Mouse (Mus musculus) lung, postnatal 25 days (tissue): ENCODE results near the gene Hoxc8.

Experiments
- DNase-seq: peaks from one replicate; pipeline ENCODE4 v3.0.0; 2022; ENCODE audit warnings: low spot score

Gene Hoxc8

DNA sequence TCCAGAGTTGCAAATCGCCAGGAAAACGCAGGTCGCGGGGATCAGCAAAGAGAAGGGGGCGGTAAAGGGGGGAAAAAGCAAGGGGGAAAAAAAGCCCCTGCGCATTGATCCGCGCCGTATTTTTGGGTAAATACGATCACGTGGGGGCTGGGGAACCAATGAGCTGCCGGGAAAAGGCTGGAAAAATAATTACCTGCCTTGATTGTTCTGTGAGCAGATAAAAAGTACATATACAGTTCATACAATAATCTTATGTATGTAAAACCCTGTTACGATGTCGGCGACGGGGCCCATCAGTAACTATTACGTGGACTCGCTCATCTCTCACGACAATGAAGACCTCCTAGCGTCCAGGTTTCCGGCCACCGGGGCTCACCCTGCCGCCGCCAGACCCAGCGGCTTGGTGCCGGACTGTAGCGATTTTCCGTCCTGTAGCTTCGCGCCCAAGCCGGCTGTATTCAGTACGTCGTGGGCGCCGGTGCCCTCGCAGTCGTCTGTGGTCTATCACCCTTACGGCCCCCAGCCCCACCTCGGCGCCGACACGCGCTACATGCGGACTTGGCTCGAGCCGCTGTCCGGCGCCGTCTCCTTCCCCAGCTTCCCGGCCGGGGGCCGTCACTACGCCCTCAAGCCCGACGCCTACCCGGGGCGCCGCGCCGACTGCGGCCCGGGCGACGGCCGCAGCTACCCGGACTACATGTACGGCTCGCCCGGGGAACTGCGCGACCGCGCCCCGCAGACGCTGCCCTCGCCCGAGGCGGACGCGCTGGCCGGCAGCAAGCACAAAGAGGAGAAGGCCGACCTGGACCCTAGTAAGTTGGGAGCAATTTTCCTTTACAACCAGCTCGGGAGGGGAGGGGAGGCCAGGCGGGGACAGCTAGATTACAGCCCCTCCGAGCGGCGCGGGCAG, 8.8 kb upstream of the Hoxc8 start:
- DNase-seq, result no peak

DNA sequence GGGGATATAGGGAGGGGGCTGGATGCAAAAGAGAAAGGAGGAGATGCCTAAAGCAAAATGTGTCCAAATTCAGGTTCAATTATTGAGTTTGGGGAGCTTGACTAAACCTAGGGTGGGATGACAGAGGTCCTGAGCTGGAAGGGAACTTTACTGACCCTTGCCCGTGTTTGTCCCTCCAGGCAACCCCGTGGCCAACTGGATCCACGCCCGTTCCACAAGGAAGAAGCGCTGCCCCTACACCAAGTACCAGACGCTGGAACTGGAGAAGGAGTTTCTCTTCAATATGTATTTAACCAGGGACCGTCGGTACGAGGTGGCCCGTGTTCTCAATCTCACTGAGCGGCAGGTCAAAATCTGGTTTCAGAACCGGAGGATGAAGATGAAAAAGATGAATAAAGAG, 6.7 kb upstream of the Hoxc8 start:
- no peak for DNase-seq

DNA sequence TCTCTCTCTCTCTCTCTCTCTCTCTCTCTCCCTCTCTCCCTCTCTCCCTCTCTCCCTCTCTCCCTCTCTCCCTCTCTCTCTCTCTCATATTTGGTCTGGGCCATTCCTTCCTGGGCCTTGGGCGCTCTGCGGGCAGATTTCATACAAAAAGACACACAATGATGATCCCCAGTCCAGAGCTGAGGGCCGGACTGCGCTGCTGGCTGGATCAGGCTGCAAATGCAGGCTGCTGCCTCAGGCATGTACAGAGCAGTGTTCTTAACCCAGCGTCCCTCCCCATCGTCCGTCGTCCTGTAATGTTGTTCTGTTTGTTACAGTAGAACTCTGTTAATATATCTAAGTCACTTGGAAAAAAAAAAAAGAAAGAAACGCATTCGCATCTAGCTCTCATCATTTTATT, 5.9 kb upstream of the Hoxc8 start:
- DNase-seq, result no peak

DNA sequence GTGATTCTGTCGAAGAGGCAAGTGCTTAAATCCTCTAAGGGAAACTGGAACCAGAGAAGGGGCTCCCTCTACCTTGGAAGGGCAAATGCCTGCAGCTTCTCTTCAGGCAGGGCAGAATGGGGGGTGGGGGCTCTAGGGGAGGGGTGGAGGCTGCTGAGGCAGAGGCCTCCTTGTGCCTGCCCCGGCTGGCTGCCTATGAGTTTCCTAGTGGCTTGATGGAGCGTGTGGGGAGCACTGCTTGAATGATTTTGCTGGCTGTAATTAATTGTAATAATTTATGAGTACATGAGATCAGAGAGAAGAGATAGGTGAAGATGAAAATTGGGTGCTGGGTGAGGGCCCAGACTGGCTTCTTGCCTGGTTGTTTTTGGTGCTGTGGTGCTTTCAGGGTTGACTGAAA, 5.5 kb upstream of the Hoxc8 start:
- DNase-seq, result no peak

DNA sequence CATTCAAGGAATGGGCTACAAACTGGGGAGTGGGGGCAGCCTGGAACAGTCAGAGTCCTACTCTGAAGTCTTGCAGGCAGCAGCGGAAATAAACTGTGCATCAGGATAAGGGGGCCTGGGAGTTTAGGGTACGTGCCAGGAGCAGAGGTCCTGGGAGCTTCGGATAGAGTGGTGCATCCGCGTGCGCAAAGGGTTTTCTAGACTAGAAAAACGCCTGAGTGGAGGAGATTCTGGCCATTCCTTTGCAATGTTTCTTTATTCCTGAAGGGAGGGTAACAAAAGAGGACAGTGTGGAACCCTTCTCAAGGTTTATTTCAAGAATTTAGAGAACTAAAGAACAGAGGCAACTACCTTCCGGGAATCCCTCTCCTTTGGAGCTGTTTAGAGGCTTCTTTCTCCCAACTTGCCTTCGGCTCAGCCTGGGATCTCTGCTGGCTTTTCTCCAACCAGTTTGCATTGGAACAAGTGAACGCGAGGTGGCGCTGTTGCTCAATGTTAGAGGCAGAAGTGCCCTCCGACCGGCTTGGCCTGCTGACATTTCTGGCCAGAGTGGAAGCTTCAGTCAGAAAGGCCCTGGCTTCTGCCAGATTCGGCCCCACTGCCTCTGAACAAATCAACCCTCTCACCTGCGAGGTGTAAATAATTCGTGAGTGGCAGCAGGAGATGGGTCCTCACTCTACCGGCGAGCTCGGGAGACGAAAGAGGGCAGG, 3.1 kb upstream of the Hoxc8 start:
- DNase-seq, result peak; percentile 88

DNA sequence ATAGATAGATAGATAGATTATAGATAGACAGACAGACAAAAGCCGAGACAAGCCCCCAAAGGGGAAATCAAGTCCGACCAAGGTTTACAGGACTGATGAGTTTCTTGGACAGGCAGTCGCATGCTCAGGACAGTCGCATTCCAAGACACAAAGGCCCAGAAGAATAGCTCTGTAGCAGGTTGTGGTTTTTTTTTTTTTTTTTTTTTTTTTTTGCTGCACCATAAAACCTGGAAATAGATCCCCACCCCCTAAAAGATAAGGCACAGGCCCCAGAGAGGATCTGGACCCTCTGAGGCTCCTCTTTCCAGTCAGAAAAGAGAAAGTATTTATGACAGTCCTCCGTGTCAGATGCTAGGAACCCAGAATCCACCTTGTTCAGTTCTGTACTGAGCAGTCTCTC, 2.3 kb upstream of the Hoxc8 start:
- DNase-seq, result no peak

DNA sequence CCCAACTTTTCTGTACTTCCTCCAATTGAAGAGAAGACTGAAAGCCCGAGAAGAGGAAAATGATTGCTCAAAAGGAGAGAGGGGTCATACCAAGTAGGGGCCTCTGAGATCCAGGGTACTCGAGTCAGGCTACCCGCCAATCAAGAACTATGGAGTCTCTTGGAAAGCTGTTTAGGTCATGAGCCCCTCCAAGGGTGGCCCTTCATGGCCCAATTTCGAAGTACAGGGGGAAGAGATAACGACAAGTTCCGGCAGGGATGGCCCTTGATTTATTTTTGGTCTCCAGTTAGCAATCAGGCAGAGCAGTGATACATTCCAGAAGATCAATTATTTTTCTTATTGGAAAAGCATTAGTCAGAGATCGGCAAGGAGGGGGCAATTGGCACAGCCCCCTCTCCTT, 1.4 kb downstream of the Hoxc8 start:
- no peak for DNase-seq

DNA sequence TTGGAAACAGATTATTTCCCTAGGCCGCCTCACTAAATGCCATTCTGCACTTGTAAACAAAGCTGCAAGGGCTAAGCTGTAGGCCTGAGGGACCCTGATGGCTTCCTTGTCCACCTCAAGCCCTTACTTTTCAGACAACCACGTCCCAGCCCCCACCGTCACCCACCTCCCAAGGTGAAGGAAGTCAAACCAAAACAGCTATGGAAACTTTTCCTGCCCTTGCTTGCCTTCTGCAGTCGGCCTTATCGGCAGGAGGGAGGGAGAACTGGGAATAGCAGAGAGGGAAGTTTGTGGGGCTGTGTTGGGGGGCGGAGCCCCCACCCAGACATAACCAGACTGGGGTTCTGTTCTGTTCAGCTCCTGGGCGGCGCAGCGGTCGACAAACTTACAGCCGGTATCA, 1.8 kb downstream of the Hoxc8 start:
- DNase-seq, result no peak

DNA sequence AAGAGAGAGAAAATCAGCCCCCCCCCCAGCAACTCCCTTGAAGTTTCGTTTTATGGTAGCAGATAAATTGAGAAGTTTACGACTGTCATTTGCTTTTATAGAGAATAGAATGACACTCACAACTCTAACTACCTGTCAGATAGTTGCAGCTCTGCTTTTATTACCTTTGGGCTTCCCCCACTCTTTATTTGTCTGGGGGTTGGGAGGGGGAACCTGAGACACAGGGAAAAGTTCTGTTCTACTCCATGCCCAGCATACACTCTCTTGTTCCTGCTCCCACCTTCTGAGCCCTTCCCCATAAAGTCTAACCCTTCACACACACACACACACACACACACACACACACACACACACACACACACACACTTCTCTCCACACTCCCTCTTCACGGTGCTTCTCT, 2.5 kb downstream of the Hoxc8 start:
- no peak for DNase-seq

DNA sequence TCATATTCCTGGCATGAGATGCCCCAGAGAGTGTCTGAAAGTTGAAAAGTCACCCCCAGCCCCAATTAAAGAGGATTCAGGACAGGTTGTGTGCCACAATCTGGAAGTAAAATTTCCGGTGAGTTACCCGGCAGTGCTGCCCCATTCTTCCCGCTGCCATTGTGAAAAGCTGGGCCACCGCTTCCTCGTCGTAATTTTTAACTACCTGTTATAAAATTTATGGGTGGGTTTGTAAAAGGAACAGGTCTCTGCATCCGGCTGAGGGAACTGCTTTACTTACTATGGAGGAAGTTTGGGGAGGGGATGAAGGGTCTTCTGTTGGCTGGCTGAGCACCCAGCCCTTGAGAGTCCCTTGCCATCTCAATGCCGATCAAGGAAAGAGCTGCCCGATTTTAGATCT, 6.1 kb downstream of the Hoxc8 start:
- DNase-seq, result no peak

DNA sequence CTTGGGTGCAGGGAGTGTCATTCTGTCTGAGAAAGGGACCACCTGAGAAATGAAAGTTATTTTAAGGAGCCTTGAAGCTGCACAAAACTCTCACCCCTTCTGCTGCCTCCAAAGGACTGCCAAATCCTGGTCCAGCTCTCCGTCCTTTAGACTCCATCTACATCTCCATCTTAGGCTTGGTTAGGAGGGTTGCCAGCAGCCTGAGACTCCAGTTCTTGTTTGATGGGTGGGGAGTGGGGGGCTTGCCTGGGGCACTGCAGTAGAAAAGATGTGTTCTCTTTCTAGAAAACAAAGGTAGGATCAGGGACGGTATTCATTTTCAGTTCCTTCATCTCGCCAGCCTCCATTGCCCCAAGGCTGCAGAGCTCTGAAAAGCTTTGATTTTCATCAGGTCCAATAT, 7.0 kb downstream of the Hoxc8 start:
- DNase-seq, result no peak

DNA sequence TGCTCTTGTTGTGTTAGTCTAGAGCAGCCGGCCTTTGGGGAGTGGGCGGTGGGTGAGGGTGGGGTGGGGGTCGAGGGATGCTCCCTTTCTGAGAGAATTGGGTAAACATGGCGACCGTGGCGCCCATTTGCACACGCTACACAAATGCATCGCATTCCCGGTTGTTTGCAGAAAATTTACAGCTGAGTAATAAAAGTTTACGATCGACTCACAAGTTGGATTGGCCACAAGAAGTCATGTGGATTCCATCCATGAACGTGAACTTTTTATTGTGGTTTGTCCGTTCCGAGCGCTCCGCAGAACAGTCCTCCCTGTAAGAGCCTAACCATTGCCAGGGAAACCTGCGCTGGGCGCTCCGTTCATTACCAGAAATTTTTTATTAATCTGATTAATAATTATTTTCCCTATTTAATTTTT, 7.5 kb downstream of the Hoxc8 start, which contains the start of gene Hoxc6:
Gene Hoxc6, plus strand, starts transcription at position 319 of the 417 bp plus-strand sequence.
- DNase-seq, result no peak

DNA sequence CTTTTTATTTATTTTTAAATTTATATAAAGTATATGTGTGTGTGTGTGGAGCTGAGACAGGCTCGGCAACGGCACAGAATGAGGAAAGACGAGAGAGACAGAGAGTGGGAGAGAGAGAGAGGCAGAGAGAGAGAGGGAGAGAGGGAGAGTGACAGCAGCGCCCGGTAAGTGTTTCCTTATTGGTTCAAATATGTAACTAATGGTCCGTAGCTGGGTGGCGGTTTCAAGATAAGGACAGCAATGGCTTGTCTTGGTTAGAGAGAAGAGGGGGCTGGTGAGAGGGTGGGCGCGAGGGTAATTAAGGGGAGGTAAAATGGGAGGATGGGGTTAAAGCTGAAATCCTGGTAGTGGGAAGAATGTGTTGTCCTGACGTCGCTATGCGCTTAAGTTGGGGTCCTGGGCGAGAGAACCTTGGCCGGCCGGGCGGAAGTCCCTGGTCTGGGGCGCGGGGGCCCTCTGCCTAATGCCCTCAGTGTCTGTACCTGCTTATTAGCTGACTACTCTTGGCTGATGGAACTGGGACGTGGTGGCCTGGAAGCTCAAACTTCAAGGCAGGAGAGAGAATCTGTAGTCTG, 8.3 kb downstream of the Hoxc8 start:
- no peak for DNase-seq

DNA sequence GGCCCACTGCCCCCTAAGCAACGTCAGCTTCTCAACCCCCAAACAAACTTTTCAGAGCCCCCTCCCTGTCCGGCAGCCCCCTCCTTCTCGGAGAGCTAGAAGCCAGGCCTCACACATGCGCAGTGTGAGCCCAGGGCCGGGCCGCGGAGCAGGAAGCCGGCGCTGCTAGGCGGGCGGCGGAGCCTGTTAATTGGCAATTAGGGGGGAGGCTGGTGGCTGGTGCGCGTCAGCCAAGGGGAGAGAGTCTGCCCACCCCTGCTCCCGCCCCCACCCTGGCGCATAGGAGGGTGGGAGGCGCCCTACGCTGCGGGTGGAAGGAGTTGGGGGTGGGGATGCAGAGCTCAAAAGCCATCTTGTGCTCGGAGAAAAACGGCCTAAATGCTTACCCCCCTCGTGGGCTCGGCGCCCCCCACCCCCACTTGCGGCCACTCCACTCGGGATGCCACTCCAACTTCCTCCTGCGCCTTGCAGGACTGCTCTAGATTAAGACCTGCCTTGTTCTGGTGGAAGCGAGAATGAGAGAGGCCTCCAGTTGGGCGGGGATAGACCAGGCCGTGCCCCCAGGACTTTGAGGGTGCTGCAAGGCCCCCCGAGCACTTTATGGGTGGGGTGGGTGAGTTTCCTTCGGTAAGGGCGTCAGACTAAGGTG, 8.9 kb downstream of the Hoxc8 start:
- DNase-seq, result peak; percentile 12

DNA sequence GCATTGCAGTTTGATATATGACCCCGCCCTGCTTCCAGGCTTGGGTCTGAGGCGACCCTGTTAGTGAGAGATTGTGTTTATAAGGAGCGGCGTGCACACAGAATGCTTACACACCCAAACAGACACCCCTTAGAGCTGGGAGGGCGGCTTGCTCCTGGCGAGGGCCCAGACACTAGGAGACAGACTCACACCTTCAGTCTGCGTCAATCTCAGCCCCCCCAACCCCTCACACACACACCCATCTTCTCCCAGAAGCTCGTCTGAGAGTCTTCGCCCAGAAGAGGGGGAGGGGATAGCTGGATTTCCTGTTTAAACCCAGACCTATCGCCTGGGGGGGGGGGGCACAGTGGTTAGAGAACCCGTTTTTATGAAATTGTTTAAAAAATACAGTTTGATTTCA, 9.5 kb downstream of the Hoxc8 start:
- DNase-seq, result no peak

DNA sequence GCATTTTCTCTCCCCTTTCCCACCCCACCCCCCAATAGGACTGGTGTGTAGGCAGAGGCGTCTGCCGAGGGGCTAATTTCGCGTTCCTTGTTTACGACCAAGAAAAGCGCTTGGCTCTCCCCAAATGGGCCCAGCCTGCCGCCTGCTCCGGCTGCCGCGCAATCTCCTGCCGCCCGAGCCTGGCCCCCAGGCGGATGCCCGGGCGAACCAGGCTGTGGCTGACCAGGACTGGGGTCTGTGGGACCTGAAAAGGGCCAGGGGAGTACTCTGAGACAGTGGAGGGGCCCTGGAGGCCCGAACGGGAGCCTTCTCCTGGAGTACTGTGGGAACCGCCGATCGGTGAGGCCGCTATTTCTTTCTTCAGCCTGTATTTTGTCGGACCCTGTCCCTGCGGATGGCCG, 10.1 kb downstream of the Hoxc8 start:
- no peak for DNase-seq

DNA sequence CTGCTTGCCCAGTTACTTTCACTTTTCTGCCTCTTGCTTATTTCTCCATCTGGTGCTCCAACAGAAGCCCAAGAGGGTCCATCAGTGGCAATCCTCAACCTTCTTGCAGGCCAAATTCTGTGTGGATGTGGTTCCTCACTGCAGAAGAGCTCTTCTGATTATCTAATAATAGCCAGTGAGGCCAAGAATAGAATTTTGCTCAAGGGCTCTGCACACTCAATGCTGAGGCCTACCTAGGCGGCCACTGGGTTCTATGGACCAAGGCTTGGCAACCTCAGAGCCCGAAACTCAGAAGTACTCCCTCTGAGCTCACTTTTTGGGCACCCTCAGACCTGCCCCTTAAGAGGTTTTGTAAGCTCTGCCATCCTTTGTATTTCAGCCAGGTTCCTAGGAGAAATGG, 11.0 kb downstream of the Hoxc8 start:
- no peak for DNase-seq

DNA sequence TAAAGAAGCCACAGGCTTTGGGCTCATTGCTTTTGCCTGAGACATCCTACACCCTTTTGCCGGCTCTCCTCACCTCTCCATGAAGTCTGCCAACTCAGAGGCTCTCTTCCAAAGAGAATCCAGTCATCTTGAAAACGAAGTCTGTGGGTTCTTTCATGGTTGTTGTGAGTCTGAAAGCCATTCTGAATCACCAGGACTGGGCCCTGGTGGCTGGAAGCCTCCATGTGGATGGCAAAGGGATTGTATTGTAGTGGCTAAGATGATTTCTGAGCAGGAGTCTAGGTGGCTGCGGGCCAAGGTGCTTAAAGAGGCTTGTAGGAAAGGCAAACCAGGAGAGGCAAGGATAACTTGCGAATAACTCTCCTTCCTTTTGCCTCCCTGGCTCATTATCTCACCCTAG, 11.7 kb downstream of the Hoxc8 start:
- no peak for DNase-seq

DNA sequence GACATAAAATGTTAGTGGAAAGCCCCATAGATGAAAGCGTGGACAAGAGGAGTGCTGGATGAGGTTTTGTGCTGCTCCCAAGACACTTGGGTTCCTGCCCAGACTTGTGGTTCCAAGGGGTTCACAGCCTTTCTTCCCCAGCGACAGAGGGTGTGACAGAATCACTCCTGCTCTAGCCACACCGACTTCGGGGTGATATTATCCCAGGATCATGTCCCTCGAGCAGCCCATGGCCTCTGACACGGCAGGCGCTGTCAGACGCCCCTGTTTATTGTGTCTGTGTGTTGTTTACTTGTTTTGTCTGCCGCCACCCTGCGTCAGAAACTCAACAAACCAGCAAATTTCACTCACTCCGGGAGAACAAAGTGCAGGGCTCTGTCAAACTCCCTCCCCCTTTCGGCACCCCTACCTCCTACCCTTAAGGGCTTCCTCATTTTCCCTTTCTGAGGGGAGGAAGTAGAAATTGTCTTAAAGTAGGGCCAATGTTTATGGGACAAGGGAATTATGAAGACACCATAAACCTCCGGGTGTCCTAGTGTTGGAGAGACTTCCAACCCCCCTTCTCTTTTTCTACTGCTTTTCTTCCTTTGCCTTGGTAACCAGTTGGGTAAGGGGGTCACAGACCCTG, 12.5 kb downstream of the Hoxc8 start:
- no peak for DNase-seq

DNA sequence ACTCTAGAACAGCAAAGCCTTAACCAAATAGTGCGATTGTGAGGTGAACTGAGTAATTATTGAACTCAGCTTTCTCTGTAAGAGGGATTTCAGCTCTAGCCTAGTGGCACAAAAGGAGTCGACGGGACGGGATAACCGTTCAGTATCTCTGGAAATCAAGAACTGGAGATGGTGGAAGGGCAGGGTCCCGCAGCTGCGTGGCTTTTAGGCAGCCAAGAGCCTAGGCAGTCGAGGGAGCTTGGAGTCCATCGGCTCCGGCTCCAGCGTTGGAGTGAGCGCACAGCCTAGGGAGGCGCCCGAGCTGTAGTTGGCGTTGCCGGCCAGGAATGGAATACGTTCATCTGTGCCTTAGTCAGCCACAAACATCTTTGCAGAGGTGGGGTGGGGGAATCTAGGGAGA, 14.9 kb downstream of the Hoxc8 start:
- DNase-seq, result no peak

DNA sequence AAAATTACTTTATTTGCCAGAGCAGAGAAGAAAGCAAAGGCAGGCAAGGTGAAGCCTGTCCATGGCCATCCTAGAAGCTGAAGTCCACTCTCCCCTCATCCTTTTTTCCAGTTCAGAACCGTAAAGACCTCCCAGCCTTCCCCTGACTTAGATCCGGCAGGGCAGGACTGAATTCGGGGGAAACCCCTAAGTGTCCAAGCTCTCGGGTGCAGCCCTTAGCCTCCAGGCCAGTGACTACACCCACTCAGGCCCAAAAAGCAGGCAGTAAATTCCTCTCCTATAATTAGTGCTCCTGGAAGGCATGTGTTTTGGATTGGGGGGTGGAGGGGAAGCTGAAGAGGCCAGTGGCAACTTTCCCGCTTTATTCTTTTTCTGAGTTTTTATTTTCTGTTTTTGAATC, 15.4 kb downstream of the Hoxc8 start:
- DNase-seq, result no peak

DNA sequence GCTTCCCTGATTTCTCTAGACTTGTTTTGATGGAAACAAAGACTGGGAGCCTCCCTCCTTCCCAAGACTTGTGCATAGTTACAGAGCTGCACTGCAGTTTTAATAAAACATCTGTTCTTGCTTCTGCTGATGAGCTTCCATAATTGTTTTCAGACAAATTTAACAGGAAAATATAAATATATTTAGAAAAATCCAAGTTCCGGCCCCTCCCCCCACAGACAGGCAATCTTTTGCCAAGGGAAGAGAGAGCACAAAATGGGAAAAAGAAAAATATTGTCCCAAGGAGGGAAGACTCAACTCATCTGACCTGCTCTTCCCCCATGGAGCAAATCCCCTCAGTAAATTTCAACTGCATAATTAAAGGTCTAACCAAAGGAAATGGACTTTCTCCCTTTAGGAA, 15.9 kb downstream of the Hoxc8 start:
- DNase-seq, result no peak
